Mouse (Mus musculus): Measurements from ENCODE around the gene Scamp1. TPM values are rescaled to one million over a fixed set of nuclear protein-coding genes. Genes with fewer than 3 reads are reported as not detected.
A peak's percentile ranks its signal among the peaks of the same experiment; 100 is the strongest.

Scamp1 gene
- total and polyA plus RNA-seq, 2 experiments from 2014 or later = 106 to 137 TPM

GRCm38 (mm10) chr13:94240873-94241272, 44.8 kb downstream of the Scamp1 start:
- Histone ChIP-seq H3K36me3 (ENCODE audit: insufficient read depth, low read length) (no peaks in the 10 kb centered on the region), H3K9me3 (ENCODE audit: low read length) (no peaks in the 10 kb centered on the region), H3K27me3 (ENCODE audit: insufficient read depth, low read length) (no peaks in the 10 kb centered on the region), H3K27ac (no peak overlapping the region), H3K4me1 (ENCODE audit: insufficient read depth, low read length) (no peaks in the 10 kb centered on the region), H3K9ac (replicated peaks; ENCODE audit: low read length) (no peak overlapping the region), H3K4me3 (ENCODE audit: low read length) (no peak overlapping the region), H3K4me2 (ENCODE audit: low read depth, low read length) (no peak overlapping the region)
- 42% methylated on average over 5 of the region's 5 CpGs for WGBS
- TF ChIP-seq CTCF (IDR thresholded peaks at IDR 0.05; ENCODE audit: low read depth) = no peak
- ATAC-seq (no peak), DNase-seq (ENCODE audit: low spot score) (no peak)

GRCm38 (mm10) chr13:94240111-94240510, 45.5 kb downstream of the Scamp1 start:
- Histone ChIP-seq H3K9ac (replicated peaks; ENCODE audit: low read length) (no peak overlapping the region), H3K9me3 (ENCODE audit: low read length) (no peaks in the 10 kb centered on the region), H3K4me1 (ENCODE audit: insufficient read depth, low read length) (no peaks in the 10 kb centered on the region), H3K4me3 (ENCODE audit: low read length) (no peak overlapping the region), H3K36me3 (ENCODE audit: insufficient read depth, low read length) (no peaks in the 10 kb centered on the region), H3K27ac (no peak overlapping the region), H3K27me3 (ENCODE audit: insufficient read depth, low read length) (no peaks in the 10 kb centered on the region), H3K4me2 (ENCODE audit: low read depth, low read length) (no peak overlapping the region)
- TF ChIP-seq CTCF (IDR thresholded peaks at IDR 0.05; ENCODE audit: low read depth) = no peak
- DNase-seq (ENCODE audit: low spot score) = no peak
- WGBS = 89% methylated on average over 6 of the region's 6 CpGs
- no peak for ATAC-seq

- Histone ChIP-seq H3K4me3 (ENCODE audit: low read length) (no peak overlapping the region), H3K9ac (replicated peaks; ENCODE audit: low read length) (no peak overlapping the region), H3K27me3 (ENCODE audit: insufficient read depth, low read length) (no peaks in the 10 kb centered on the region), H3K4me1 (ENCODE audit: insufficient read depth, low read length) (no peaks in the 10 kb centered on the region), H3K27ac (no peak overlapping the region), H3K9me3 (ENCODE audit: low read length) (no peaks in the 10 kb centered on the region), H3K4me2 (ENCODE audit: low read depth, low read length) (no peak overlapping the region), H3K36me3 (ENCODE audit: insufficient read depth, low read length) (no peaks in the 10 kb centered on the region)
- DNase-seq (ENCODE audit: low spot score) (no peak), ATAC-seq (no peak)
- 60% methylated on average over 4 of the region's 4 CpGs for WGBS
- TF ChIP-seq CTCF (IDR thresholded peaks at IDR 0.05; ENCODE audit: low read depth) = no peak
Observed at GRCm38 (mm10) chr13:94239488-94239887, 46.2 kb downstream of the Scamp1 start.

GRCm38 (mm10) chr13:94231871-94232270, 53.8 kb downstream of the Scamp1 start:
- Histone ChIP-seq H3K4me1 (ENCODE audit: insufficient read depth, low read length) (no peaks in the 10 kb centered on the region), H3K4me2 (ENCODE audit: low read depth, low read length) (no peak overlapping the region), H3K4me3 (ENCODE audit: low read length) (no peak overlapping the region), H3K9ac (replicated peaks; ENCODE audit: low read length) (no peak overlapping the region), H3K27me3 (ENCODE audit: insufficient read depth, low read length) (no peaks in the 10 kb centered on the region), H3K9me3 (ENCODE audit: low read length) (no peaks in the 10 kb centered on the region), H3K36me3 (ENCODE audit: insufficient read depth, low read length) (peaks cover 6% of the 10 kb centered on the region; the same call in 1 of the 2 replicates), H3K27ac (no peak overlapping the region)
- ATAC-seq (no peak), DNase-seq (ENCODE audit: low spot score) (no peak)
- TF ChIP-seq CTCF (IDR thresholded peaks at IDR 0.05; ENCODE audit: low read depth) = no peak
- WGBS = 93% methylated on average over 14 of the region's 14 CpGs

- Histone ChIP-seq H3K4me2 (ENCODE audit: low read depth, low read length) (no peak overlapping the region), H3K36me3 (ENCODE audit: insufficient read depth, low read length) (peaks cover 7% of the 10 kb centered on the region; the same call in 1 of the 2 replicates), H3K4me1 (ENCODE audit: insufficient read depth, low read length) (no peaks in the 10 kb centered on the region), H3K27ac (no peak overlapping the region), H3K27me3 (ENCODE audit: insufficient read depth, low read length) (no peaks in the 10 kb centered on the region), H3K9me3 (ENCODE audit: low read length) (no peaks in the 10 kb centered on the region), H3K4me3 (ENCODE audit: low read length) (no peak overlapping the region), H3K9ac (replicated peaks; ENCODE audit: low read length) (no peak overlapping the region)
- no peak for TF ChIP-seq CTCF (IDR thresholded peaks at IDR 0.05; ENCODE audit: low read depth)
- 93% methylated on average over 38 of the region's 38 CpGs for WGBS
- DNase-seq (ENCODE audit: low spot score) (no peak), ATAC-seq (no peak; the same call in 1 of the 2 replicates)
Observed at GRCm38 (mm10) chr13:94224717-94225705, 60.6 kb downstream of the Scamp1 start.

- DNase-seq (ENCODE audit: low spot score) (no peak), ATAC-seq (peak; percentile 51; the same call in 1 of the 2 replicates)
- H3K27ac ChIP-seq = no peak overlapping the region
Observed at GRCm38 (mm10) chr13:94223609-94224008, 62.0 kb downstream of the Scamp1 start.

GRCm38 (mm10) chr13:94212716-94213115, 72.9 kb downstream of the Scamp1 start:
- no peak overlapping the region for H3K4me2 ChIP-seq (ENCODE audit: low read depth, low read length)
- no peak overlapping the region for H3K4me3 ChIP-seq (ENCODE audit: low read length)
- 83% methylated on average over 2 of the region's 2 CpGs for WGBS
- H3K4me1 ChIP-seq (ENCODE audit: insufficient read depth, low read length) = no peaks in the 10 kb centered on the region
- DNase-seq (ENCODE audit: low spot score) (no peak), ATAC-seq (no peak)
- peaks cover 4% of the 10 kb centered on the region; the same call in 1 of the 2 replicates for H3K36me3 ChIP-seq (ENCODE audit: insufficient read depth, low read length)
- no peaks in the 10 kb centered on the region for H3K27me3 ChIP-seq (ENCODE audit: insufficient read depth, low read length)
- H3K9me3 ChIP-seq (ENCODE audit: low read length) = no peaks in the 10 kb centered on the region
- no peak overlapping the region for H3K27ac ChIP-seq
- peak; percentile 53 for TF ChIP-seq CTCF (IDR thresholded peaks at IDR 0.05; ENCODE audit: low read depth)
- no peak overlapping the region for H3K9ac ChIP-seq (replicated peaks; ENCODE audit: low read length)

More at GRCm38 (mm10) chr13:94223609-94224008, 62.0 kb downstream of the Scamp1 start:
- Histone ChIP-seq H3K36me3 (ENCODE audit: insufficient read depth, low read length) (peaks cover 7% of the 10 kb centered on the region; the same call in 1 of the 2 replicates), H3K9me3 (ENCODE audit: low read length) (no peaks in the 10 kb centered on the region), H3K27me3 (ENCODE audit: insufficient read depth, low read length) (no peaks in the 10 kb centered on the region), H3K4me2 (ENCODE audit: low read depth, low read length) (no peak overlapping the region), H3K4me3 (ENCODE audit: low read length) (no peak overlapping the region), H3K9ac (replicated peaks; ENCODE audit: low read length) (no peak overlapping the region), H3K4me1 (ENCODE audit: insufficient read depth, low read length) (no peaks in the 10 kb centered on the region)
- no peak for TF ChIP-seq CTCF (IDR thresholded peaks at IDR 0.05; ENCODE audit: low read depth)
- WGBS = 64% methylated on average over 14 of the region's 14 CpGs
